Mouse (Mus musculus): Measurements from ENCODE around the gene Uchl3.

DNA sequence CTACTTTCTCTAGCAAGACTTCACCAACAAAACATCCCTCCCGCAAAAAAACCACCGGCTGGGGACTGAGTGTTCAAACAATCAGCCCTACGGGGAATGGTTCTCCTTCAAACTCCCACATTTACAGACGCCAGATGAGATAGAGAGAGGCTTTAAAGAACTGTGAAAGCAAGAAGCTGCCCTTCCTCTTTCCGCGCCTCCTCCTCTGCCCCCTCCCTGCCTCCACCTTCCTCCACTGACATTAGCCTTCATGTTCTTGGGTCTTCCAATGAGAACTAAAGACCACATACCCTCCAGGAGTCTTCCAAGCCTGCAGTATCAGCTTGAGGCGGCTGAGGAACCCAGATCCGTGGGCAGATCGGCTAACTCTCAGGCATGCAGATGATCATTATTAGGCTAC, 37.6 kb upstream of the Uchl3 start:
- TF ChIP-seq CTCF (IDR thresholded peaks at IDR 0.05; ENCODE audit: low read depth, low read length) (no peak), POLR2A (IDR thresholded peaks at IDR 0.05; ENCODE audit: insufficient read depth, low read length) (no peak), EP300 (IDR thresholded peaks at IDR 0.05; ENCODE audit: insufficient read depth, low read depth, low read length) (no peak)

Measured in ES-Bruce4 (cell line).